Mouse (Mus musculus) retina, embryonic 14.5 days (tissue): ENCODE results near the gene Trim13.
"Not testable (repeated sequence)": the region's sequence is repeated elsewhere in the genome, so short reads cannot be mapped to it uniquely, and the experiment has no call there.

Experiments used
- DNase-seq: peaks from one replicate; pipeline ENCODE4 v3.0.0-alpha.2; 2015; ENCODE audit warnings: low spot score

The Trim13 gene

GRCm38 (mm10) chr14:61597968-61598367 lies at the start of gene Trim13:
Gene Trim13, plus strand, starts transcription at chr14:61598247.
- DNase-seq: no peak

DNA sequence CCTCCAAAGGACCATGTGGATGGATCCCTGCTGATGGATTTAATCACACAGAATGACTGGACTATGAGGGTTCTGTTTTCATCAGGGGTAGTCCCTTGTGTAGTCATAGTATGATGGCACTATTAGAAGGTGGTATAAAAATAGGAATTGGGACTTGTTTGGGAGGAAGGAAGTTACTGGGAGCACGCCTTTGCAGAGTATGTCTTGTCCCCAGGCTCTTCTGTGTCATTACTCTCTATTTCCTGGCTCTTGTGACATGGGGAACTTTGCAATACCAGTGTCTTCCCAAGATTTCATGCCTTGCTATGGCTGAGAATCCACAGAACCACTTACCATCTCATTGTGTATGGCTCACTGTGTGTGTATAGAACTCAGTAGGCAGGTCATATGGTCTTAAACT lies 49.4 kb upstream of the Trim13 start:
- no peak for DNase-seq

DNA sequence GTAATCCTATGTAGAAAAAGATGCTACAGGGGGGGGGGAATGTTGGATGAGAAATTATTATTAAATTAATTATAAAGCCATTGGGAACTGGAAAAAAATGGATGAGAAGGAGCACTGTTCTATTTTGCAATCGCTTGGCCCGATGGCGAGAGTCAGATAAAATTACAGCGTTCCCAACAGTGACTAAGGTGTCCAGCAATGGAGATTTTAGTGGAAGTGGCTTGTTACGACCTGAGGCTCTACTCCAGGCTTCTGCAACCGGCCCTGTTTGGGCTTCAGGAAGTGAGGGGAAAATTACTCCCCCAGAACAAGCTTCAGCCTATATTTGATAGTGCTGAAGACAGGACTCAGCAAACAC lies 42.1 kb upstream of the Trim13 start:
- DNase-seq: no peak

DNA sequence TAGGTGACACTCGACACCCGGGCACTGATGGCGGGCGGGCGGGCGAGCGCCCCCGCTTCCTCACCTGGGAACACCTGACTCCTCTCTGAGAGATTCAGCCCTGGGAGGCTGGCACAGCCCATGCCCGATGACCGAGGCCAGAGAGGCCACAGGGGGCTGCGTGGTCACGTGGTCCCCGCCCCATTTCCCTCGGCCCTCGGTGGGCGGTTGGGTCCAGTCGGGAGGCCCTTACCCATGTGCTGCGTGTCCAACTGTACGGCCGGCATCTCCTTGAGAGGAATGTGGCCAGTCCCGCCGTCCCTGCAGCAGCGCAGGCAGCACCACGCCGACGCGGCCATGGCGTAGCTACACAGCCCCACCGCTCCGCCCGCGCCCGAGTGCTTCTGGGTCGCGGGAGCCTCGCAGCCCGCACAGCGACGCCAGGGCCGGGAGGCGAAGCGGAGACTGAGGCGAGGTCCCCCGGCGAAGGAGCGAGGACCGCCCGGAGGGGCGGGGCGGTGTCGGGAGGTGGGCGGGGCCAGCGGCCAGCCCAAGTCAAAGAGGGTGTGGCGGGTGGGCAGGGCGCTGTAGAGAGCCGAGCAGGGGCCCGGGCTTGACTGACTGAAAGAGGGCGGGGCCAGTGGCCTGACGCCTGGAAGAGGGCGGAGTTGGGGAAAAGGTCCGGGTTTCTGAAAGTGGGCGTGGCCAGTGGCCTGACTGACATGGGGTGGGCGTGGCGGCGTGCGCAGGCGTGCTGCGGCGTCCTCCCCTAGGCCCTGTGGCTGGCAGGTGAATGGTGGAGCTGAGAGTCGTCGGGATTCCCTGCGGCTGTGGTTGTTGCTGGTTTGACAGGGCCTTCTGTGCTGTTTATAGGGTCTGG lies 41.5 kb upstream of the Trim13 start, which contains the start of gene Spryd7:
TSS of gene Spryd7 (minus strand) at position 598 of the 859 bp plus-strand sequence.
- peak; percentile 100 for DNase-seq

GRCm38 (mm10) chr14:61558901-61559300 lies 39.1 kb upstream of the Trim13 start:
- DNase-seq: no peak

DNA sequence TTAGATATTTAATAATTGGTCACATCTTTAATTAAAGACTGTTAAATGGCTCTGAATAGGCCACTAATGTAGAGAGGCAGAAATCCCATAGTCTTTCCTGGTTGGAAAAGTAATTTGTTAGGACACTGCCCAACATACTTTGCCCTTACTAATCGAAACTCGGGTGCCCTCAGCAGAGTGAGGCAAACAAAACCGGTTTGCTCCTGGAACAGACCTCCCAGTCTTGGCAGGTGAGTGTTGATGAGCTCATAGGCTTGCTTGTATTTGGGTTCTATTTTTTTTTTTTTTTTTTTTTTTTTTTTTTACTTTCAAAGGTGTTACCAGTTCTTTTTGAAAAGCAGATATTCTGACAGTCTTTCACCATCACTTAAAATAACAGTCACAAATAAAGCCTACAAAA lies 38.2 kb upstream of the Trim13 start:
- no peak for DNase-seq

DNA sequence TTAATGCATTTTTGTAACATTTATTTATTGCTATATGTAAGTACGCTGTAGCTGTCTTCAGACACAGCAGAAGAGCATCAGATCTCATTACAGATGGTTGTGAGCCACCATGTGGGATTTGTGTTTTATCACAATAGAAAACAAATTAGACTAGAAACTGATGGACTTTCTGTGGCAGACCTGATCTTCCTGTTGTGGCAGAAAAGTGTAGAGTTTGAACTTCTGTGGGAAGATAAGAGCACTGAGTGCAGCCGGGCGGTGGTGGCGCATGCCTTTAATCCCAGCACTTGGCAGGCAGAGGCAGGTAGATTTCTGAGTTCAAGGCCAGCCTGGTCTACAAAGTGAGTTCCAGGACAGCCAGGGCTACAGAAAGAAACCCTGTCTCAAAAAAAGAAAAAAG lies 31.8 kb upstream of the Trim13 start:
- DNase-seq: not testable (repeated sequence)

- DNase-seq: no peak
Measured at GRCm38 (mm10) chr14:61569344-61569743, 28.7 kb upstream of the Trim13 start.

GRCm38 (mm10) chr14:61571366-61571765 lies 26.7 kb upstream of the Trim13 start:
- DNase-seq: peak; percentile 89

- DNase-seq: no peak
Measured at GRCm38 (mm10) chr14:61572131-61572530, 25.9 kb upstream of the Trim13 start.

GRCm38 (mm10) chr14:61575066-61575465 lies 23.0 kb upstream of the Trim13 start:
- no peak for DNase-seq

- no peak for DNase-seq
Measured at GRCm38 (mm10) chr14:61575941-61576340, 22.1 kb upstream of the Trim13 start.

DNA sequence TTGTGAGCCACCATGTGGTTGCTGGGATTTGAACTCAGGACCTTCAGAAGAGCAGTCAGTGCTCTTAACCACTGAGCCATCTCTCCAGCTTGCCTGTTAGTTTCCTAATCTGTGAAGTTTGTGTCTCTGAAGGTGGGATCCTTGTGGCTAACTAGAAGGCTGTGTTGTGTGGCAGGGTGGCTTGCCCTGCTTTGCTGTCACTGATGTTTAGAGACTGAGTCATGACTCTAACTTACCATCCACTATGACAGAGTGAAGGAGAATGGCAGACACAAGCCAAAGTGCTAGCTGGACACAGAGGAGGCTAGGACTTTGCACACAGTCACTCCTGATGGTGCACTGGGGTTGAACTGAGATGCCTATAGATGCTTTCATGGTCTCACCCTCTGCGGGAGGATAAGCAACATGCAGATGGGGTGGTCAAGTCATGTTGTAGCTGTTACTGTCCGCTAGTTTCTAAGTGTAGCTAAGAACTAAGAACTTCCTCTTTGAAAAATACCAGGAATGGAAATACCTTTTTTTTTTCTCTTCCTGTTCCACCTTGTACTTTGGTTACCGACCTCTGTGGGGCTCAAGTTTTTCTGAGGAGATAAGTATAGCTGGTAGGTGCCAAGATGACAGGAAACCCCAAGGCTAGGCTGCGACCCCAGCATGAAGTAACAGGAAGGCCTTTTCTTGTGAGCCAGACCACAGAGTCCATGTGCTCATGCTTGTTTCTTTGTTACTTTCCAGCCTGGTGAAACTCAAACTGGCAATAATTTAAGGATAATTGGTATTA lies 8.6 kb upstream of the Trim13 start:
- no peak for DNase-seq

- no peak for DNase-seq
Measured at GRCm38 (mm10) chr14:61596719-61597426, 1.2 kb upstream of the Trim13 start.

GRCm38 (mm10) chr14:61599057-61599806 lies 1.2 kb downstream of the Trim13 start:
- peak; percentile 86 for DNase-seq

DNA sequence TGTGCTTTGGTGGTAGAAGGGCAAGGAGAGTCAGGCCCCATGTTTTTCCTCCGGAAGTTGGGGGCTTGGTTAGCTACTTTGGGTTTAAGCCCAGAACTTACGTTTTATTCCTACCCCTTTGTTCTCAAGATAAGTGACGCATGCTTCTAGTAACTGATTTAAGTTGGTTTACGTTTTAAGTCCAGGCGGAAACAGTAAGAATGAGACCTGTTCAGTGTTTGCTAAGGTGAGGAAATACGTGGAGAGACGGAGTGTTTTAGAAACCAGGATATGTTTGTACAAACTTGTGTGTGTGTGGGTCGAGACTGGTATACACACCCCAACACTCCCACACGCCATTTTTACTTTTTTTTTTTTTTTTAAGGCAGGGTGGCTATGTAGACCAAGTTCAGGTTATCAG lies 3.3 kb downstream of the Trim13 start:
- DNase-seq: no peak

DNA sequence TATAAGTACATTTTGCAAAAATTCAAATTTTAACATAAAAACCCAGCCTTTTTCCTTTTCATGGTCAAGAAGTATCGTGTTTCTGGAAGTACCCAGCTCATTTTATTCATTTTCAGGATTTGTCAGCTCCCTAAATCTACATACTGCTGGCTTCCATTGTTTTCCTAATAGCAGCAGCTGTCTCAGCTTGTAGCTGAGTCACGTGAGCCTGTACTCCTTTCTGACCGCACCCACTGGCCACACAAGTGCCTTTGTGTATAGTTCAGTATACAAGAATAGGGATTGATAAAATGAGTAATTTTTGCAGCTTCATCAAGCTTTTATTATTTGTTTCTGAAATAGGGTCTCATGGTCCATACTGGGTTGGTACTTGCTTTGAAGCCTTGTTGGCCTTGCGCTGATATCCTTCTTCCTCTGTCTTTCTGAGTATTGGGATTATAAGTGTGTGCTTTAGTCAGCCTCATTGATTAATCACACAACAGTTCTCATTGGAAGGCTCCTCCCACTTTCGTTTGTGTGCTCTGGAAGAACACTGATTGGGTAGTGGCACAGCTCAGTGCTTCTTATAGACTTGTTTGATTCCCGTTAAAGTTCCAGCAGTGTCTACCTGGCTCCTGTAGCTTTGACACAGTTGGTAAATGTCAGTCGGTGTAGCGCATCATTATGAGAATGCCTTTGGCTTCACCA lies 5.2 kb downstream of the Trim13 start:
- peak; percentile 15 for DNase-seq

DNA sequence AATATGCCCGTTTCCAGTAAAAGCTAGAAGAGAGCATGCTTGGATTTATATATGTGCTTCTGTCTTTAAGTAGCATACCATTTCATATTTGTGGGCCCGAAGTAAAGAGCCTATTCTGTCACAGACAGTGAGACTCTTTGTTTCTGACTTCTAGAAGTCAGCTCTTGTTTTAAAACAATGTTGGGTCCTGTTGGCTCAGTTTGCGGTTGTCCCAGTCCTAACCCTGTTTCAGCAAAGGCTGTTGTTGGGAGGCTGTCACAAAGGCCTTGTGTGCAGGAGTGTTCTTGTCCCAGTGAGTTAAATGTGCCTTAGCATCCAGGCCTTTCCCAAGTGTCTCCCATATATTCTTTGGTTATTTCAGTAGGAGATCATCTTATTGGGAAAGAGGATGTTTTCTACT lies 6.0 kb downstream of the Trim13 start:
- DNase-seq: no peak

- DNase-seq: not testable (repeated sequence)
Measured at GRCm38 (mm10) chr14:61606088-61606487, 8.0 kb downstream of the Trim13 start.

DNA sequence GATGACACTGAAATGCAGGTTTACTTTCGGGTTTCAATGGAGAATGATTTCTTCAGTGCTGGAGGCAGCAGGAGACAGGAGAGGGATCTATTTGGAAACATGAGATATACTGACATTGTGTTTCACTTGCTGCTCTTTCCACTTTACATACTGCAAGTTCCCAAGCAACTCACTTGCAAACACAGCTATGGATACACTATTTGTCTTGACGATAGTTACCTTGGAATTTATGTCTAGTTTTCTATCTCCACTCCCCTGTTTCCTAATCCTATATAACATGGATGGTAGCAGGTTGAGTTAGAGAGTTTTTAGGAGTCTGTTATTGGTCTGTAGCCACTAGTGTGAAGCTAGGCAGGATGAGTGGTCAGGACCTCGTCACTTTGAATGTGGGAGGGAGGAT lies 9.1 kb downstream of the Trim13 start, which contains the start of gene Kcnrg:
TSS of gene Kcnrg (plus strand) at position 301 of the 400 bp plus-strand sequence.
- DNase-seq: no peak

GRCm38 (mm10) chr14:61611766-61612165 lies 13.7 kb downstream of the Trim13 start:
- no peak for DNase-seq
